Mouse (Mus musculus) liver, embryonic 13.5 days (tissue): Measurements from ENCODE around the gene Ces1a. TPM values are rescaled to one million over a fixed set of nuclear protein-coding genes. Genes with fewer than 3 reads are reported as not detected.

Source experiments
- ATAC-seq: fragments of 200-750 bp; cut with Nextera tagmentation; 2 replicates; pipeline ENCODE4 v1.8.0; 2017; ENCODE audit warnings: low read depth, mild to moderate bottlenecking, moderate number of reproducible peaks, moderate library complexity
- DNase-seq: peaks from one replicate; pipeline ENCODE4 v3.0.0; 2022
- H3K27ac ChIP-seq: fragments of 300-500 bp; sonication (generic); 2 replicates; pipeline ENCODE4 v1.5.1; 2015; ENCODE audit warnings: moderate library complexity, mild to moderate bottlenecking, inconsistent platforms
- H3K27me3 ChIP-seq: fragments of 300-500 bp; sonication (generic); 2 replicates; pipeline ENCODE4 v1.6.1; 2015; ENCODE audit warnings: mild to moderate bottlenecking, inconsistent platforms
- H3K36me3 ChIP-seq: fragments of 300-500 bp; sonication (generic); 2 replicates; pipeline ENCODE4 v1.6.1; 2015; ENCODE audit warnings: mild to moderate bottlenecking, inconsistent platforms
- H3K4me1 ChIP-seq: fragments of 300-500 bp; sonication (generic); replicated peaks from 2 replicates; pipeline ENCODE4 v1.6.1; 2015; ENCODE audit warnings: inconsistent platforms
- H3K4me2 ChIP-seq: fragments of 300-500 bp; sonication (generic); 2 replicates; pipeline ENCODE4 v1.6.1; 2015; ENCODE audit warnings: inconsistent platforms, mild to moderate bottlenecking, moderate library complexity
- H3K4me3 ChIP-seq: fragments of 300-500 bp; sonication (generic); replicated peaks from 2 replicates; pipeline ENCODE4 v1.5.1; 2015; ENCODE audit warnings: mild to moderate bottlenecking, inconsistent platforms
- H3K9ac ChIP-seq: fragments of 300-500 bp; sonication (generic); 2 replicates; pipeline ENCODE4 v1.6.1; 2015; ENCODE audit warnings: mild to moderate bottlenecking, inconsistent platforms
- H3K9me3 ChIP-seq: fragments of 300-500 bp; sonication (generic); replicated peaks from 2 replicates; pipeline ENCODE4 v1.6.1; 2016; ENCODE audit warnings: inconsistent platforms
- WGBS: fragments of 180-500 bp; shearing (Covaris S2); methylation state at CpG from one replicate; pipeline ENCODE4 v1.1.7; 2015; ENCODE audit not compliant: insufficient replicate concordance; 5-methylcytosine and 5-hydroxymethylcytosine counted together
- polyA plus RNA-seq: library from polyadenylated mRNA; unstranded; fragments of >200 nt; fragmentation: Nextera tagmentation; extraction: Ambion mirVana; gene quantifications from 2 replicates; pipeline ENCODE4 v1.2.1, GENCODE M21; 2015

Ces1a gene
- not detected in 2 replicates for polyA plus RNA-seq

DNA sequence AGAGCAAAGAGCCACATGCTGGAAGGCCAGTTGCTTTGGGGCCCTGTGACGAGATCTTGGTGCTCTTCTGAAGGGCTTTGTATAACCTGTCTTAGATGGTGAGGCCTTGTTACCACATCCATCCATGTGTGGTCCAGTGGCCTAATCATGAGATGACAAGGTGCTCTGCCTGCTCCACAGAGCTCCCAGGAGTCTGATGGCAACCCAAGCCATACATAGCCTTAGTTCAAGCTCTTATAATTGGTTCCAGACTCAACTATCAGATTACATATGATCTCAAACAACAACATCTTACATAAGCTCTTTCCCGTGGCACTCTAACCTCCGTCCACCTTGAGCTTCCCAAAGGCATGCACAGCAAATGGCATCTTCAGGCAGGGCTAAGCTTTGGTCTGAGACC is at the start of gene Ces1a:
TSS of gene Ces1a (minus strand) at position 101 of the 400 bp plus-strand sequence.
- ATAC-seq, result no peak
- Histone ChIP-seq H3K27me3 (no peaks in the 10 kb centered on the region), H3K9me3 (no peaks in the 10 kb centered on the region), H3K4me3 (no peak within 1 kb of the TSS), H3K4me2 (no peak within 1 kb of the TSS), H3K27ac (no peak within 1 kb of the TSS), H3K4me1 (no peaks in the 10 kb centered on the region), H3K9ac (no peak within 1 kb of the TSS), H3K36me3 (no peaks in the 10 kb centered on the region)
- WGBS, result 60% methylated on average over 3 of the region's 3 CpGs
- no peak for DNase-seq

DNA sequence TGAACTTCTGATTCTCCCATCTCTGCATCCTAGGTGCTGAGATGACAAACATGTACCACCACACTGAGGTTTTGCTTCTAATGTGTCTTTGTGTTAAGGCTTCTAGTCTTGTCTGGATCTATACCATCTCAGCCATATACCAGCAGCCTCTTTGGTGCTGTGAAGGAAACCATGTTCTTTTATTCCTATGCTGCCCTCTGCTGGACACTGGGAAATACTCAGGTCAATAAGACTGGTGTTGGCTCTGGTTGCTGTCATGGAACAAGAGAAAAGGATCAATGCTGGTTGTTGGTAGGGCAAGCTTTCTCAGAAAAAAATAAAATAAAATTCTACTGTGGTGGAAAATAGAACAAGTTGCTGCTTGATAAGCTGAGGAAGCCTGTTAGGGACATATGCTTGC is 47.4 kb upstream of the Ces1a start:
- no peak for ATAC-seq
- Histone ChIP-seq H3K27me3 (no peaks in the 10 kb centered on the region), H3K4me3 (no peak overlapping the region), H3K9me3 (no peaks in the 10 kb centered on the region), H3K9ac (no peak overlapping the region), H3K36me3 (no peaks in the 10 kb centered on the region), H3K4me1 (no peaks in the 10 kb centered on the region), H3K27ac (no peak overlapping the region), H3K4me2 (no peak overlapping the region)
- no peak for DNase-seq

DNA sequence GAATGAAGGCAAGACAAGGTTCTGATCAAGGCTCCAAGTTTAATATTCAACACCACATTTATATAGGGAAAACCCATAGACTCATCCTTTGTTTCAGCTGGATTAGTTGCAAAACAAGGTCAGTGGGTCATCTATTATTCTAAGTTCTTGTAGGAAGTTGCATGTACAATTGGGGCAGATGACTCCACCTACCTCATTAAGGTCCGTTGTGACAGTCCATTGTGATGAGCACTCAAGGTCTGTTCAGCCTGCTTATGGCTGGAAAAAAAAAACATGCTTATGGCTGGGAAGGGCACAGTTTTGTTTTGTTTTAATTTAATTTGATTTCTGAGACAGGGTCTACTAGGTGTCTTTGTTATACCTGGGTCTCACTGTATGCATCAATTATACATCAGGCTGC is 43.3 kb upstream of the Ces1a start:
- H3K9me3 ChIP-seq, result no peaks in the 10 kb centered on the region
- DNase-seq (no peak), ATAC-seq (no peak)
- no peaks in the 10 kb centered on the region for H3K27me3 ChIP-seq
- no peak overlapping the region for H3K9ac ChIP-seq
- 41% methylated on average over 1 of the region's 1 CpGs for WGBS
- no peak overlapping the region for H3K27ac ChIP-seq
- H3K4me3 ChIP-seq, result no peak overlapping the region
- H3K36me3 ChIP-seq, result no peaks in the 10 kb centered on the region
- H3K4me2 ChIP-seq, result no peak overlapping the region
- H3K4me1 ChIP-seq, result no peaks in the 10 kb centered on the region

DNA sequence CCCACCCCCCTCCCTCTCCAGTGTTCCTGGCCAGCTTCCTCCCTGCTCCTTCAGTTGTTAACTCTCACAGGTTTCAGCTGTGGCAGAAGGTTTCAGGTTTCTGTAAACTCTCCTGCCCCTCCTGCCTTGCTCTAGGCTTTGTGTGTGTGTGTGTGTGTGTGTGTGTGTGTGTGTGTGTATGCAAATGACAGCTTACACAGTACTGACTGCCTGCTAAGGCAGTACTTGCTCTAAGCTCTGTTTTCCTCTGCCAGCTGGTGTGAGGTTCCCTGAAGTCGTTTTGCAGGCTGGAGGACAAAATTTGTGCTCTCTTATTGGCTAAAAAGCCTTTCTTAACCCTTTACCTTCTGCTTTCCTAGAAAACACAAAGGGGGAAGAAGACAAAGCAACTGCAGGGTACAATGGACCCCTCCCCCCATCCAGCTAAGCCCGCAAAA is 40.7 kb upstream of the Ces1a start:
- Histone ChIP-seq H3K9ac (no peak overlapping the region), H3K4me2 (no peak overlapping the region), H3K36me3 (no peaks in the 10 kb centered on the region), H3K4me3 (no peak overlapping the region), H3K9me3 (no peaks in the 10 kb centered on the region), H3K27me3 (no peaks in the 10 kb centered on the region), H3K27ac (no peak overlapping the region), H3K4me1 (no peaks in the 10 kb centered on the region)
- 6% methylated on average over 2 of the region's 2 CpGs for WGBS
- DNase-seq (no peak), ATAC-seq (no peak)

DNA sequence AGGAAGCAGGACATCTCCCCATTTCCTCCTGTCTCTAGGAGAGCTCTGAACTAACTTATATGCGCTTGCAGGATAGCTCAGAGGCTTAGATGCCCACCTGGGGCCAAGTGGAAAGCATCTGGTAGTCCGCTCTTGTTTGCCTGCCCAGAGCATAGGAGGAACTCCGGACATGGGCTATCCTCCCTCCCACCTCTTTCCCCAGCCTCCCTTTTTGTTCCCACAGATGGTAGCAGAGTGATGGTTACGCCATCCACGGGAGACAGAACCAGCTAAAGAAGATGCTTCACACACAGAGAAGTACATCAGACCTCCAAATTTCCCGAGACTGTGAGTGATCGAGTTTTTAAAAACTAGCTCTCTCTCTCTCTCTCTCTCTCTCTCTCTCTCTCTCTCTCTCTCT is 40.2 kb upstream of the Ces1a start:
- Histone ChIP-seq H3K27me3 (no peaks in the 10 kb centered on the region), H3K27ac (no peak overlapping the region), H3K4me3 (no peak overlapping the region), H3K36me3 (no peaks in the 10 kb centered on the region), H3K4me2 (no peak overlapping the region), H3K9me3 (no peaks in the 10 kb centered on the region), H3K9ac (no peak overlapping the region), H3K4me1 (no peaks in the 10 kb centered on the region)
- WGBS, result 29% methylated on average over 7 of the region's 7 CpGs
- no peak for DNase-seq
- no peak for ATAC-seq

DNA sequence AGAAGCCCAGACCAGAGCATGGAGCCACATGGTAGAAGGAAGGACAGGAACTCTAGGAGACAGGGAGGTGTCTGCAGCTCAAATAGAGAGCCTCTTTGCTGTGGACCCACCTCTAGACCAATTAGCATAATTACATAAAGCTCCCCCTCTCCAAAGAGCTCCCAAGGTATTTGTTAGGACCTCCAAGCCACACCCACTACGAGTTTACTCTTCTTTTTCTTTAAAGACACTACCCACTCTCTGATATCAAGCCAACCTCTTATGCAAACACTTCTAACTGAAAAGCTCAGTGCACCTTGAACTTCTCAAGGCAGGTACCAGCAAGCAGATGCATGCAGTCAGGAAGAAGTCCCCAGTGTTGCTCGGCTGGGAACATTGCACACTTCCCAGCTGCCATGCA is 31.9 kb upstream of the Ces1a start, which contains the start of gene Ces1b:
TSS of gene Ces1b (minus strand) at position 131 of the 400 bp plus-strand sequence.
- Histone ChIP-seq H3K27ac (no peak within 1 kb of the TSS), H3K9me3 (no peaks in the 10 kb centered on the region), H3K4me1 (no peaks in the 10 kb centered on the region), H3K4me3 (no peak within 1 kb of the TSS), H3K36me3 (no peaks in the 10 kb centered on the region), H3K27me3 (no peaks in the 10 kb centered on the region), H3K9ac (no peak within 1 kb of the TSS), H3K4me2 (no peak within 1 kb of the TSS)
- no peak for ATAC-seq
- WGBS, result 44% methylated on average over 2 of the region's 2 CpGs
- DNase-seq, result no peak

DNA sequence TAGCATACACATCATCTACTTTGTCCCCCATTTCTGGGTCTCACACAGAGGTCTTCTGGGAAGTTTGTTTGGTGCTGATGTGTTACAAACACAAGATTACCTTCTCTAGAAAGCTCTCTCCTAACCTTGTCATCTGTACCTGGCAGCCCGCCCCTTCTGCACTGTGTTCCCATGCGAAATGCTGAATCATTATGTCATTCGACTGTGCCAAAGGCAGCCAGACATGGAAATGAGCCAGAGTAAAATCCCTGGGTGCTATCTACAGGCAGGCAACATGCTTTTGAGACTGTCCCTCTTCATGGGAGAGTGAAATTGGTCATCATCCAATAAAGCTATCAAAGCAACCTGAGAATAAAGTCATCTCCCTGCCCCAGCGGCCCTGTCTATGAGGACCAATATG is 27.3 kb upstream of the Ces1a start:
- Histone ChIP-seq H3K27ac (no peak overlapping the region), H3K4me3 (no peak overlapping the region), H3K36me3 (no peaks in the 10 kb centered on the region), H3K4me1 (no peaks in the 10 kb centered on the region), H3K9me3 (no peaks in the 10 kb centered on the region), H3K9ac (no peak overlapping the region), H3K4me2 (no peak overlapping the region), H3K27me3 (no peaks in the 10 kb centered on the region)
- ATAC-seq (no peak), DNase-seq (no peak)
- WGBS, result 81% methylated on average over 4 of the region's 4 CpGs

DNA sequence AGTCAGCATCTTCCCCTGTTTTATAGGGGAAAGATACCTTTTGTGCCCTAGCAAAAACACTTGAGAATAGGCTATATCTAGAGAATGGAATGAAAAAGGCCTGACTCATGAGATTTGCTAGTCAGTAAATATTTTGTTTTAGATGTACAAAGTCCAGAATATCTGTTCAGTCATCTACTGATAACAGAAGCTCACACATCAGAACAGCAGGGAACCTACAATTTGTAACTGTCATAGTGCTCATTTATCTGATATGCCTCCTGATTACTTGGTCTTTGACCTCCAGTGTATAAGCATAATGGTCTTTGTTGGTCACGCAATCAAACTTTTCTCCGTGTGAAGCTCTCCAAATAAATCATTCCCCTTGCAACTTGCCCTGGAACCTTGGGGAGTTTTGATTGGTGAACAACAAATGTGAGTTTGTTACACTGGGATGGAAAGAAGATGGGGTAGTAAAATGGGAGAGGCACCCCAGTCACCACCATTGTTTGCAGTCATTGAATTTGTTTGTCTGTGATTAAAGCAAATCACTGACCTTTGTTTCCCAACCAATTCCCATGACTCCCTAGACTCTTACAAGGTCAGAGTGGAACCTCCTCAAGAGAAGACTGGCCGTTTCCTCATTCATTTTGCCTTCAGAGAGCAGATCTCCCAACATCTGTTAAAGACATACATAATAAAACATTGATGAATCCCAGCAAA is 15.6 kb upstream of the Ces1a start:
- WGBS, result 62% methylated on average over 3 of the region's 3 CpGs
- Histone ChIP-seq H3K36me3 (no peaks in the 10 kb centered on the region), H3K4me3 (no peak overlapping the region), H3K9ac (no peak overlapping the region), H3K27ac (no peak overlapping the region), H3K27me3 (no peaks in the 10 kb centered on the region), H3K9me3 (no peaks in the 10 kb centered on the region), H3K4me1 (no peaks in the 10 kb centered on the region), H3K4me2 (no peak overlapping the region)
- ATAC-seq, result no peak
- no peak for DNase-seq

DNA sequence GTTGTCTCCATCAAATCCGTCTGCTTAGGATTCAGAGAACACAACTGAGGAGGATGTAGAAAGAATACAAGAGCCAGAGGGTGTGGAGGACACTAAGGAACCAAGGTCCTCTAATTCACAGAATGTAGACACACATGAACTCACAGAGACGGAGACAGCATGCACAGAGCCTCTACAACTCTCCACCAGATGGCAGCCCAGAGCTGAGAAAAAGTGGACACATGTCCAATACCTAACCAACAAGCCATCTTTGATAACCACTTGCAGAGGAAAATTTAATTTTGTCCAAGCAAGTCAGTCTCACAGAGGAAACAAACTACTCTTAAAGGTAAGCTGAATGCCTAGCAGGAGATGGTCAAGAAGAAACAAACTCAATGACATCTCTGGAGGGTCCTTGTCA is 11.2 kb upstream of the Ces1a start:
- Histone ChIP-seq H3K4me2 (no peak overlapping the region), H3K9ac (no peak overlapping the region), H3K27ac (no peak overlapping the region), H3K9me3 (no peaks in the 10 kb centered on the region), H3K4me3 (no peak overlapping the region), H3K36me3 (no peaks in the 10 kb centered on the region), H3K4me1 (no peaks in the 10 kb centered on the region), H3K27me3 (no peaks in the 10 kb centered on the region)
- no peak for ATAC-seq
- WGBS, result 12% methylated on average over 2 of the region's 2 CpGs
- no peak for DNase-seq

DNA sequence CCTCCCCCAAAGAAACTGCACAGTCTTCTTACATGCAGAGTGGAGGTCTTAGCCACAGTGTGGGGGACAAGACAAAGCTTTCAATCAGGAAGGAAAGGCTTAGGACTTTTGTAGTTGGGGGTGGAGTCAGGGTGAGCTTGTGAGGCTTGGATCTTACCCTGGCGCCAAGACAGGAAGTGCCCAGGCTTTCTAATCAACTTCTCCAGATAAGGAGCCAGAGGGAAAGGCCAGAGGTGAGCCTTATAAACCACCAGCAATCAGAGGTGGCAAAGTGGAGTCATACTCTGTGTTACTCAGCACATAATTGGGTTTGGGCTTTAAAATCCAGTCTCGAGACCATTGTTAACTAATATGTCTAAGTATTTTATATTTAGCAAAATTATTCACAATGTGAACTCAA is 7.2 kb upstream of the Ces1a start:
- Histone ChIP-seq H3K27me3 (no peaks in the 10 kb centered on the region), H3K9me3 (no peaks in the 10 kb centered on the region), H3K36me3 (no peaks in the 10 kb centered on the region), H3K9ac (no peak overlapping the region), H3K4me3 (no peak overlapping the region), H3K4me1 (no peaks in the 10 kb centered on the region), H3K4me2 (no peak overlapping the region), H3K27ac (no peak overlapping the region)
- ATAC-seq (no peak), DNase-seq (no peak)
- WGBS, result 19% methylated on average over 2 of the region's 2 CpGs

DNA sequence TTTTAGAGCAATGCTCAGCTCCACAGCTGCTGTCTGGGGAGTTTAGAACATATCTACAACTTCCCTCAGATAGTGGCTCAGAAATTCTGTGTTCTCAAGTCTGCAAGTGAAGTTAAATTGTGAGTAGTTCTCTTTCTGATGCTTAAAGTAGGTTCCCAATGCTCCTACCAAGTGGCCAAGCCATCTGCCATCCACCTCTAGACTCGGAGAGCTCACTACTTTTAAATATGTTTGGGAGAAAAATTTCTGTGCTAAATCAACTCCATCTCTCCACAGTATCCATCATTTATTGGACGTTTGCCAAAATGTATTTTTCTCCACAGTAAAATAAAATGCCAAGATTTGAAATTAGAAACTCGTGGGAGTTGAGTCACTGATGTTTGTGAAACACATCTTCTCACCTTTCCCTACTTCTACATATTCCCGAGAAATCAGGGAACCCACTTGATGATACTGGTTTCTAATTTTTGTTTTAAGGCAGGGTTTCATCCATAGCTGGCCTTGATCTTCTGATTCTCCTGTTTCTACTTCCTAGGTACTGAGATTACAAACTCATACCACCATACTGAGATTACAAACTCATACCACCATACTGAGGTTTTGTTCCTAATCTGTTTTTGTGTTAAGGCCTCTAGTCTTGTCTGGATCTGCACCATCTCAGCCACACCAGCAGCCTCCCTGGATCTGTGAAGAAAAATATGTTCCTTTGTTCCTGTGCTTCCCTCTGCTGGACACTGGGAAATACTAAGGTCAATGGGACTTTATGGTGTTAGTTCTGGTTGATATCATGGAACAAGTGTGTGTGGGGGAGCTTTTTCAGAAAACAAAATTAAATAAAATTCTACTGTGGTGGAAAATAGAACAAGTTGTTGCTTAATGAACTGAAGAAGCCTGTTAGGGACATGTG is 771 bp upstream of the Ces1a start:
- Histone ChIP-seq H3K27me3 (no peaks in the 10 kb centered on the region), H3K36me3 (no peaks in the 10 kb centered on the region), H3K9me3 (no peaks in the 10 kb centered on the region), H3K4me1 (no peaks in the 10 kb centered on the region), H3K4me3 (no peak overlapping the region), H3K4me2 (no peak overlapping the region), H3K9ac (no peak overlapping the region), H3K27ac (no peak overlapping the region)
- 38% methylated on average over 4 of the region's 4 CpGs for WGBS
- no peak for DNase-seq
- no peak for ATAC-seq

DNA sequence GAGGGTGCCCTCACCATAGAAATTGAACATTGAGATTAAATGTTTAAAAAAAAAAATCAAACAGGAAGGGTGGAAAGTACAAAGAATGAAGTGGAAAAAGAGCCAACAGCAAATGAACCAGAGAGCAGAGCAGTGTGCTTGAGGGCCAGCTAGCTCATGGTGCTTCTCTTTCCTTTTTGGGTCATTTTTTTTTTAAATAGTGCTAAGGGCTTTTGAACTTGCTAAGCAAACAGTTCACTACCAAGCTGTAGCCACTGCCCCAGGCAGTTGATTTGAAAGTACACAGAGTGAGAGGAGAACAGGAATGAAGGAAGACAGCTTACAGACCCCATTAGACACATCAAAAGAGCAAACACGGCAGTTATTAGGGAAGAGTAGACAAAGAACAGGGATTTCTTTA is 4.9 kb downstream of the Ces1a start:
- Histone ChIP-seq H3K27me3 (no peaks in the 10 kb centered on the region), H3K4me1 (no peaks in the 10 kb centered on the region), H3K4me3 (no peak overlapping the region), H3K4me2 (no peak overlapping the region), H3K9ac (no peak overlapping the region), H3K9me3 (no peaks in the 10 kb centered on the region), H3K27ac (no peak overlapping the region), H3K36me3 (no peaks in the 10 kb centered on the region)
- ATAC-seq, result no peak
- 58% methylated on average over 1 of the region's 1 CpGs for WGBS
- no peak for DNase-seq
